Mouse (Mus musculus): ENCODE measurements around the gene Cd9. TPM values are rescaled to one million over a fixed set of nuclear protein-coding genes. Genes with fewer than 3 reads are reported as not detected.

Gene Cd9
- polyA plus RNA-seq, 1 experiment from 2014 or later = 121 TPM

DNA sequence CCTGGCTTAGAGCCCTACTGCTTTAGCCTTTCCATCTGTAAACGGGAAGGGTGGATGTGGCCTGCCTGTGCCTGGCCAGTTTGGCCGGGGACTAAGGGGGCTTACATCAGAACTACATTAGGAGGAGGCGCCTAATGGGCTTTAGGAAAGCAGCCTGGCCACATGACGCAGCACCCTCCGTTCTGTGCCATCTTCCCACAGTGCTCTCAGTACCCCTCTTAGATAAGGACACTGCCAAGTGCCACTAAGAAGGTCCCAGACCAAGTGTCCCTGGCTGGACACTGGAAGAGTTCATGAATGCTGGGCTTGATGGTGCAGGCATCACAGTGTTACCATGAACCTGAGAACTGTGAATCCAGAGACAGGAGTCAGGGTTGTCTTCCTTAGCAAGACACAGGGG, 20.7 kb downstream of the Cd9 start:
- H3K9ac ChIP-seq = peak overlapping the region; percentile 18; the same call in 1 of the 2 replicates
- 0 out of 2 replicates have a peak, but pooled peaks cover 4% of the 10 kb centered on the region for H3K36me3 ChIP-seq (replicated peaks)
- H3K27ac ChIP-seq (replicated peaks) = peak overlapping the region; percentile 87
- 36% methylated on average over 5 of the region's 5 CpGs for WGBS (ENCODE audit: insufficient replicate concordance)
- ATAC-seq (ENCODE audit: insufficient read depth) = peak; percentile 29
- H3K4me2 ChIP-seq = peak overlapping the region; percentile 56
- H3K27me3 ChIP-seq = no peaks in the 10 kb centered on the region
- H3K4me3 ChIP-seq (replicated peaks) = no peak overlapping the region
- no peaks in the 10 kb centered on the region for H3K9me3 ChIP-seq (replicated peaks)
- peaks cover 76% of the 10 kb centered on the region for H3K4me1 ChIP-seq (replicated peaks)

DNA sequence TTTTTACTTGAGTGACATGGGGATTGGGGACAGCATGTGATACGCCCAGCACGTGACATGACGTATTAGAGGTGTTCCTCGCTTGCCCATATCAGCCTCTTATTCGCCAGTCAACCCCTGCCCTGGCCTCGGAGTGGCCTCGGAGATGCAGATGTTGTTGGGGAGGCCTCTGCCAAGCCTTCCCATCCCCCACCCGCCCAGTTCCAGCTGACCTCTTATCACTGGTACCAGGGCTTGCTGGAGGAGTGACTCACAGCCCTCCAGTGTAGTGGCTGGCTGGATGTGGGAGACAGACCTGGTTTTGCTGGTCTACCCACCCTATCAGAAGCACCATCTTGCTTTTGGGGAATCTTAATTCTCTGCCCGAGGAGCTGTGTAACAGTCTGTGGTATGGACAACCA, 21.3 kb downstream of the Cd9 start:
- H3K36me3 ChIP-seq (replicated peaks) = 0 out of 2 replicates have a peak, but pooled peaks cover 4% of the 10 kb centered on the region
- H3K9ac ChIP-seq = no peak overlapping the region
- peak overlapping the region; percentile 87 for H3K27ac ChIP-seq (replicated peaks)
- H3K27me3 ChIP-seq = no peaks in the 10 kb centered on the region
- H3K9me3 ChIP-seq (replicated peaks) = no peaks in the 10 kb centered on the region
- 22% methylated on average over 9 of the region's 9 CpGs for WGBS (ENCODE audit: insufficient replicate concordance)
- peak; percentile 96 for ATAC-seq (ENCODE audit: insufficient read depth)
- no peak overlapping the region for H3K4me3 ChIP-seq (replicated peaks)
- peaks cover 72% of the 10 kb centered on the region for H3K4me1 ChIP-seq (replicated peaks)
- H3K4me2 ChIP-seq = peak overlapping the region; percentile 56

GRCm38 (mm10) chr6:125471921-125472320, 22.7 kb downstream of the Cd9 start:
- WGBS (ENCODE audit: insufficient replicate concordance) = 33% methylated on average over 4 of the region's 4 CpGs
- no peaks in the 10 kb centered on the region for H3K9me3 ChIP-seq (replicated peaks)
- 0 out of 2 replicates have a peak, but pooled peaks cover 4% of the 10 kb centered on the region for H3K36me3 ChIP-seq (replicated peaks)
- no peaks in the 10 kb centered on the region for H3K27me3 ChIP-seq
- H3K4me2 ChIP-seq = no peak overlapping the region
- H3K27ac ChIP-seq (replicated peaks) = no peak overlapping the region
- peaks cover 58% of the 10 kb centered on the region for H3K4me1 ChIP-seq (replicated peaks)
- H3K4me3 ChIP-seq (replicated peaks) = no peak overlapping the region
- no peak overlapping the region for H3K9ac ChIP-seq
- no peak for ATAC-seq (ENCODE audit: insufficient read depth)

- H3K4me1 ChIP-seq (replicated peaks) = peaks cover 52% of the 10 kb centered on the region
- no peak overlapping the region for H3K9ac ChIP-seq
- H3K4me2 ChIP-seq = no peak overlapping the region
- no peak overlapping the region for H3K4me3 ChIP-seq (replicated peaks)
- H3K27me3 ChIP-seq = no peaks in the 10 kb centered on the region
- H3K9me3 ChIP-seq (replicated peaks) = no peaks in the 10 kb centered on the region
- H3K36me3 ChIP-seq (replicated peaks) = 0 out of 2 replicates have a peak, but pooled peaks cover 4% of the 10 kb centered on the region
- H3K27ac ChIP-seq (replicated peaks) = no peak overlapping the region
- 27% methylated on average over 7 of the region's 7 CpGs for WGBS (ENCODE audit: insufficient replicate concordance)
- no peak for ATAC-seq (ENCODE audit: insufficient read depth)
These were observed 23.3 kb downstream of the Cd9 start for GRCm38 (mm10) chr6:125471326-125471725.

GRCm38 (mm10) chr6:125470616-125471015, 24.0 kb downstream of the Cd9 start:
- no peaks in the 10 kb centered on the region for H3K27me3 ChIP-seq
- no peak overlapping the region for H3K9ac ChIP-seq
- peaks cover 45% of the 10 kb centered on the region for H3K4me1 ChIP-seq (replicated peaks)
- no peak overlapping the region for H3K4me3 ChIP-seq (replicated peaks)
- H3K4me2 ChIP-seq = no peak overlapping the region
- no peak overlapping the region for H3K27ac ChIP-seq (replicated peaks)
- H3K36me3 ChIP-seq (replicated peaks) = 0 out of 2 replicates have a peak, but pooled peaks cover 4% of the 10 kb centered on the region
- 79% methylated on average over 5 of the region's 5 CpGs for WGBS (ENCODE audit: insufficient replicate concordance)
- H3K9me3 ChIP-seq (replicated peaks) = no peaks in the 10 kb centered on the region
- no peak for ATAC-seq (ENCODE audit: insufficient read depth)

- H3K36me3 ChIP-seq (replicated peaks) = 0 out of 2 replicates have a peak, but pooled peaks cover 4% of the 10 kb centered on the region
- H3K9ac ChIP-seq = no peak overlapping the region
- H3K4me3 ChIP-seq (replicated peaks) = no peak overlapping the region
- 71% methylated on average over 4 of the region's 4 CpGs for WGBS (ENCODE audit: insufficient replicate concordance)
- no peaks in the 10 kb centered on the region for H3K27me3 ChIP-seq
- no peaks in the 10 kb centered on the region for H3K9me3 ChIP-seq (replicated peaks)
- no peak overlapping the region for H3K4me2 ChIP-seq
- H3K27ac ChIP-seq (replicated peaks) = no peak overlapping the region
- peaks cover 31% of the 10 kb centered on the region for H3K4me1 ChIP-seq (replicated peaks)
- ATAC-seq (ENCODE audit: insufficient read depth) = no peak
These were observed 25.4 kb downstream of the Cd9 start for GRCm38 (mm10) chr6:125469222-125469621.

- Histone ChIP-seq H3K9ac (no peak overlapping the region), H3K4me1 (replicated peaks) (peaks cover 22% of the 10 kb centered on the region), H3K9me3 (replicated peaks) (no peaks in the 10 kb centered on the region), H3K27me3 (no peaks in the 10 kb centered on the region), H3K4me2 (no peak overlapping the region), H3K4me3 (replicated peaks) (no peak overlapping the region), H3K27ac (replicated peaks) (no peak overlapping the region), H3K36me3 (replicated peaks) (0 out of 2 replicates have a peak, but pooled peaks cover 2% of the 10 kb centered on the region)
- WGBS (ENCODE audit: insufficient replicate concordance) = 61% methylated on average over 21 of the region's 21 CpGs
- ATAC-seq (ENCODE audit: insufficient read depth) = no peak
These were observed 26.2 kb downstream of the Cd9 start for GRCm38 (mm10) chr6:125468179-125468960.

DNA sequence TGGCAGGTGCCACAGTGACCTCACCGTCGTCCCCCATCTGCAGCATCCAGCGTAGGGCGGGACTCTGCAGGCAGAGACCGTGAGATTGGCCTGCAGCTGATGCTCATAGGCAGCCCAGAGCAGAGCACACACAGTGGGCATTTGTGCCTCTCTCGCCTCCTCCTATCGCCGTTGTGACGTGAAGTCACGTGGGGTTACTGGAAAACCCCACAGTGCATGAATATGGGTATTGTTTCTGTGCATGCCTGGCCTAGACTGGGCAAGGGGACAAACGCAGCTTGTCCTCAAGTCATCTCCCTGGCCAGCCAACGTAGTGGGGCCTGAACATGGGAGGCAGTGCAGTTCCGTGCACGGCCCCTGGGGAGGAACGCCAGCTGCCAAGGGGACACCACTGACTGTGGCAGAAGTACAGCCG, 27.3 kb downstream of the Cd9 start:
- H3K4me3 ChIP-seq (replicated peaks) = no peak overlapping the region
- no peak overlapping the region for H3K4me2 ChIP-seq
- no peak overlapping the region for H3K27ac ChIP-seq (replicated peaks)
- WGBS (ENCODE audit: insufficient replicate concordance) = 67% methylated on average over 16 of the region's 16 CpGs
- ATAC-seq (ENCODE audit: insufficient read depth) = no peak
- H3K4me1 ChIP-seq (replicated peaks) = peaks cover 12% of the 10 kb centered on the region; the same call in 1 of the 2 replicates
- no peaks in the 10 kb centered on the region for H3K9me3 ChIP-seq (replicated peaks)
- H3K36me3 ChIP-seq (replicated peaks) = peaks cover 5% of the 10 kb centered on the region; the same call in 1 of the 2 replicates
- H3K27me3 ChIP-seq = no peaks in the 10 kb centered on the region
- H3K9ac ChIP-seq = no peak overlapping the region

GRCm38 (mm10) chr6:125462312-125462711, 32.3 kb downstream of the Cd9 start:
- no peak for ATAC-seq (ENCODE audit: insufficient read depth)
- H3K9ac ChIP-seq = no peak overlapping the region
- no peak overlapping the region for H3K4me2 ChIP-seq
- peaks cover 27% of the 10 kb centered on the region for H3K36me3 ChIP-seq (replicated peaks)
- H3K27me3 ChIP-seq = no peaks in the 10 kb centered on the region
- no peak overlapping the region for H3K4me3 ChIP-seq (replicated peaks)
- peaks cover 15% of the 10 kb centered on the region; the same call in 1 of the 2 replicates for H3K4me1 ChIP-seq (replicated peaks)
- no peak overlapping the region for H3K27ac ChIP-seq (replicated peaks)
- 79% methylated on average over 7 of the region's 7 CpGs for WGBS (ENCODE audit: insufficient replicate concordance)
- no peaks in the 10 kb centered on the region for H3K9me3 ChIP-seq (replicated peaks)

DNA sequence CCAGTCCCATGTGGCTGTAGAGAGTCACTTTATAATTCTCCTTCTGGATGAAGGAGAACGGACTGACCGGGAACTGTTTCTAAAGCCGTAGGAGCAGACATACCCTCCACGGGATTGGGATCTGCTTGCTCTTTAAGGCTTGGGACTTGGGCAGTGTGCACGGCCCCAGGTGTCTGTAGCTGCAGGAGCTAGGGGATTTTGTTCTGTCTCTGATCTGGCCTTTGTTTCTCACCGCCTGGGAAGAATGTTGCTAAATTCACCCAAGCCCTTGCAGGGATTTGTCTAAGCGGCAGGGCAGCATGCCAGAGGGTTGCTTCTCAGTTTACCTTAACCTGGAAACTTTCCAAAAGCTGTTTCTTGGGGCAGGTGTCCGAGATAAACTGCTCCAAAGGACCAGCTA, 32.8 kb downstream of the Cd9 start:
- no peaks in the 10 kb centered on the region for H3K27me3 ChIP-seq
- no peak for ATAC-seq (ENCODE audit: insufficient read depth)
- H3K4me3 ChIP-seq (replicated peaks) = no peak overlapping the region
- H3K9me3 ChIP-seq (replicated peaks) = no peaks in the 10 kb centered on the region
- no peak overlapping the region for H3K4me2 ChIP-seq
- WGBS (ENCODE audit: insufficient replicate concordance) = 70% methylated on average over 8 of the region's 8 CpGs
- no peak overlapping the region for H3K27ac ChIP-seq (replicated peaks)
- H3K4me1 ChIP-seq (replicated peaks) = peaks cover 15% of the 10 kb centered on the region; the same call in 1 of the 2 replicates
- H3K9ac ChIP-seq = no peak overlapping the region
- peaks cover 27% of the 10 kb centered on the region for H3K36me3 ChIP-seq (replicated peaks)

GRCm38 (mm10) chr6:125461325-125461724, 33.3 kb downstream of the Cd9 start:
- ATAC-seq (ENCODE audit: insufficient read depth) = no peak
- Histone ChIP-seq H3K27me3 (no peaks in the 10 kb centered on the region), H3K9me3 (replicated peaks) (no peaks in the 10 kb centered on the region), H3K4me2 (no peak overlapping the region), H3K4me1 (replicated peaks) (peaks cover 15% of the 10 kb centered on the region; the same call in 1 of the 2 replicates), H3K36me3 (replicated peaks) (peaks cover 27% of the 10 kb centered on the region), H3K4me3 (replicated peaks) (no peak overlapping the region), H3K9ac (no peak overlapping the region), H3K27ac (replicated peaks) (no peak overlapping the region)
- WGBS (ENCODE audit: insufficient replicate concordance) = 82% methylated on average over 7 of the region's 7 CpGs
